ENCODE assay signal across 30 mouse cellular contexts in genomic region chr1:74395290-74395689, GRCm38 (mm10). TPM values are rescaled to one million over a fixed set of nuclear protein-coding genes. Genes with fewer than 3 reads are reported as not detected.
DNase-seq lines count a peak whose midpoint lies in the region; ATAC-seq and TF ChIP-seq lines count a peak whose summit lies in the region.
"Had no signal": no experiment of that assay in that cellular context is flagged by ENCODE, and none has a peak within 500 bp of the region (broad histone marks: within the 10 kb centered on the region; RNA-seq: fewer than 3 reads in every experiment).

No protein-coding gene starts in this region.

- peaks cover 17% of the 10 kb centered on the region; the same call in 1 of the 2 replicates for H3K79me2 ChIP-seq in liver, adult 2 months (ENCODE audit: control insufficient read depth, insufficient read depth, low read length)

- DNase-seq in cerebellum, adult 11-12 months = peak; percentile 39
- DNase-seq in cerebellum, postnatal 25 days = no peak
- DNase-seq in heart, adult 11 months = peak; percentile 93
- no peak for DNase-seq in heart, adult 8-10 months (ENCODE audit: low spot score)
- DNase-seq in liver, adult 2 months (ENCODE audit: extremely low read depth, low read depth, low spot score) = peak; percentile 37
- DNase-seq in liver = no peak
- no peak for DNase-seq in liver, postnatal 0 days
- DNase-seq in thymus, postnatal 0 days (ENCODE audit: low spot score) = no peak
- DNase-seq: adrenal gland, postnatal 10 days; heart, postnatal 10 days; kidney, adult 8-10 months; layer of hippocampus, postnatal 36 days; lung, adult 2 months; lung, postnatal 10 days; right cerebral cortex, postnatal 25 days; thymus, postnatal 25 days had no signal

- peak overlapping the region; percentile 18; the same call in 1 of the 2 replicates for H3K9ac ChIP-seq in liver, adult 2 months (ENCODE audit: low read depth, low read length)
- H3K9ac ChIP-seq in liver, postnatal 0 days (replicated peaks) = no peak overlapping the region
- H3K9ac ChIP-seq: hindbrain, embryonic 15.5 days; limb, embryonic 12.5 days; midbrain, embryonic 15.5 days; stomach, embryonic 15.5 days had no signal

- ATAC-seq in liver, postnatal 0 days = no peak
- ATAC-seq: forebrain, embryonic 16.5 days; inflammation-experienced regulatory T-cells, adult 6 months; midbrain, embryonic 15.5 days had no signal

- 45% methylated on average over 12 of the region's 13 CpGs for WGBS in liver, adult 2 months
- 86% methylated on average over 13 of the region's 13 CpGs for WGBS in liver, postnatal 0 days (ENCODE audit: insufficient replicate concordance)

- no peak for TF ChIP-seq POLR2A in liver, adult 2 months (IDR thresholded peaks at IDR 0.05; ENCODE audit: extremely low read depth, insufficient read depth, low read length)

- no peak for TF ChIP-seq CTCF in liver, adult 2 months (IDR thresholded peaks at IDR 0.05; ENCODE audit: low read depth, low read length)
- TF ChIP-seq CTCF in liver, postnatal 0 days (IDR thresholded peaks at IDR 0.05; ENCODE audit: low read depth) = no peak

- no peak overlapping the region for H3K4me2 ChIP-seq in liver, postnatal 0 days (ENCODE audit: low read depth, low read length)
- H3K4me2 ChIP-seq: heart, embryonic 11.5 days; hindbrain, embryonic 15.5 days; limb, embryonic 12.5 days; midbrain, embryonic 15.5 days; stomach, embryonic 15.5 days had no signal

- H3K4me3 ChIP-seq in liver, adult 2 months (ENCODE audit: insufficient read depth, low read depth, low read length) = no peak overlapping the region
- no peak overlapping the region for H3K4me3 ChIP-seq in liver, postnatal 0 days (ENCODE audit: low read depth, low read length)
- H3K4me3 ChIP-seq: erythroblast, embryonic 14.5 days; hindbrain, embryonic 10.5 days; hindbrain, embryonic 15.5 days; limb, embryonic 12.5 days; midbrain, embryonic 10.5 days; midbrain, embryonic 15.5 days; stomach, embryonic 15.5 days had no signal

- peaks cover 11% of the 10 kb centered on the region; the same call in 1 of the 2 replicates for H3K36me3 ChIP-seq in liver, adult 2 months (ENCODE audit: control insufficient read depth, insufficient read depth, low read length)
- H3K36me3 ChIP-seq in liver, postnatal 0 days (replicated peaks; ENCODE audit: insufficient read depth, low read length) = peaks cover 21% of the 10 kb centered on the region

- no peaks in the 10 kb centered on the region for H3K27me3 ChIP-seq in liver, adult 2 months (ENCODE audit: control insufficient read depth, insufficient read depth, low read length)
- H3K27me3 ChIP-seq in liver, postnatal 0 days (ENCODE audit: insufficient read depth, low read length) = no peaks in the 10 kb centered on the region
- H3K27me3 ChIP-seq: limb, embryonic 12.5 days; stomach, embryonic 15.5 days had no signal

- H3K27ac ChIP-seq in liver, adult 2 months (replicated peaks; ENCODE audit: insufficient read depth, low read depth, low read length) = peak overlapping the region; percentile 35
- peak overlapping the region; percentile 55; the same call in 1 of the 2 replicates for H3K27ac ChIP-seq in liver, postnatal 0 days (ENCODE audit: low read depth)
- H3K27ac ChIP-seq: hindbrain, embryonic 10.5 days; hindbrain, embryonic 15.5 days; kidney, postnatal 0 days; limb, embryonic 12.5 days; midbrain, embryonic 10.5 days; midbrain, embryonic 15.5 days; stomach, embryonic 15.5 days had no signal

- no peaks in the 10 kb centered on the region for H3K9me3 ChIP-seq in liver, postnatal 0 days (ENCODE audit: low read length)
- H3K9me3 ChIP-seq: hindbrain, embryonic 10.5 days; hindbrain, embryonic 15.5 days; limb, embryonic 12.5 days; midbrain, embryonic 10.5 days; midbrain, embryonic 15.5 days; stomach, embryonic 15.5 days had no signal

- peaks cover 24% of the 10 kb centered on the region for H3K4me1 ChIP-seq in liver, adult 2 months (ENCODE audit: control insufficient read depth, insufficient read depth, low read length)
- peaks cover 42% of the 10 kb centered on the region for H3K4me1 ChIP-seq in liver, postnatal 0 days (ENCODE audit: insufficient read depth)

- TF ChIP-seq EP300 in liver, postnatal 0 days (IDR thresholded peaks at IDR 0.05; ENCODE audit: low read depth) = no peak

RNA-seq across cellular contexts. Expression of gene Ctdsp1, which starts 4.0 kb away (rescaled TPM):
- 100 to 1,000 TPM; 115 to 130 (median 121) TPM for total RNA-seq in heart, adult 8-10 months (2022)
- total RNA-seq in liver, adult 2 months (2014; rRNA removed) = 27.1 and 41.9 TPM in 2 replicates
- 167 and 185 TPM in 2 replicates for polyA plus RNA-seq in liver, adult 2 months (2012; rRNA removed)
- 40.0 and 40.4 TPM in 2 replicates for polyA plus RNA-seq in liver, postnatal 0 days (2015; fragmentation: Nextera tagmentation; extraction: Ambion mirVana)
- 55.5 and 56.1 TPM in 2 replicates for polyA plus RNA-seq in thymus, postnatal 0 days (2015; fragmentation: Nextera tagmentation; extraction: Ambion mirVana)

RNA-seq across cellular contexts. Expression of gene Vil1, which starts 13.9 kb away (rescaled TPM):
- 1 to 10 TPM in 3 of 4 experiments, under 1 TPM in 1; 0.98 to 2.0 (median 1.7) TPM for total RNA-seq in heart, adult 8-10 months (2022)
- 0.13 and 0.18 TPM in 2 replicates for total RNA-seq in liver, adult 2 months (2014; rRNA removed)
- 0.22 and 0.26 TPM in 2 replicates for polyA plus RNA-seq in liver, adult 2 months (2012; rRNA removed)
- polyA plus RNA-seq in liver, postnatal 0 days (2015; fragmentation: Nextera tagmentation; extraction: Ambion mirVana) = 0.13 and 0.19 TPM in 2 replicates
- polyA plus RNA-seq in thymus, postnatal 0 days (2015; fragmentation: Nextera tagmentation; extraction: Ambion mirVana) = 0.29 and 0.30 TPM in 2 replicates
- total RNA-seq: gastrocnemius, adult 8-10 months; neutrophil, adult 5-6 weeks had no signal
- polyA plus RNA-seq: erythroblast, embryonic 14.5 days had no signal

RNA-seq across cellular contexts. Expression of gene Slc11a1, which starts 20.3 kb away (rescaled TPM):
- 1 to 10 TPM; 3.9 to 6.6 (median 5.1) TPM for total RNA-seq in heart, adult 8-10 months (2022)
- total RNA-seq in liver, adult 2 months (2014; rRNA removed) = 17.5 and 23.4 TPM in 2 replicates
- polyA plus RNA-seq in liver, adult 2 months (2012; rRNA removed) = 10.8 and 21.4 TPM in 2 replicates
- polyA plus RNA-seq in liver, postnatal 0 days (2015; fragmentation: Nextera tagmentation; extraction: Ambion mirVana) = 12.8 and 15.1 TPM in 2 replicates
- polyA plus RNA-seq in thymus, postnatal 0 days (2015; fragmentation: Nextera tagmentation; extraction: Ambion mirVana) = 5.6 and 6.1 TPM in 2 replicates
- polyA plus RNA-seq: G1E had no signal

RNA-seq across cellular contexts. Expression of gene Catip, which starts 33.4 kb away (rescaled TPM):
- total RNA-seq in heart, adult 8-10 months (2022) = under 1 TPM; 0.17 to 0.37 (median 0.25) TPM
- 0.09 TPM in 1 of 2 replicates, not detected in the other for total RNA-seq in liver, adult 2 months (2014; rRNA removed)
- polyA plus RNA-seq in liver, adult 2 months (2012; rRNA removed) = 0.09 TPM in 1 of 2 replicates, not detected in the other
- polyA plus RNA-seq in liver, postnatal 0 days (2015; fragmentation: Nextera tagmentation; extraction: Ambion mirVana) = 0.11 TPM in 1 of 2 replicates, not detected in the other
- polyA plus RNA-seq in thymus, postnatal 0 days (2015; fragmentation: Nextera tagmentation; extraction: Ambion mirVana) = 0.20 and 0.33 TPM in 2 replicates
- total RNA-seq: neutrophil, adult 5-6 weeks had no signal
- polyA plus RNA-seq: erythroblast, embryonic 14.5 days; G1E; inflammation-experienced regulatory T-cells, adult 6 months had no signal

Comparison
In these comparisons a context has a peak if more than half of its experiments do, and no peak if none do; other contexts are left out.
1. DNase-seq: peak in cerebellum, adult 11-12 months (single experiment), heart, adult 11 months (single experiment) and liver, adult 2 months (single experiment); none in cerebellum, postnatal 25 days (0 of 2), heart, adult 8-10 months (single experiment), liver (single experiment), liver, postnatal 0 days (single experiment) and thymus, postnatal 0 days (single experiment).